Mouse (Mus musculus): ENCODE measurements at regions not wholly inside any gene's neighbourhood (a gene's known extent, or its start where the extent isn't known, plus 50 kb on each side); places are given as distances from the start of the nearest gene placed in this dataset.

- DNase-seq = peak; percentile 70
Measured at GRCm38 (mm10) chr8:24284966-24285365, 440.7 kb downstream of the Adam3 start.

- DNase-seq = no peak
Measured at GRCm38 (mm10) chr8:24283901-24284405, 441.7 kb downstream of the Adam3 start.

- no peak for DNase-seq
Measured at GRCm38 (mm10) chr8:24280296-24280695, 445.4 kb downstream of the Adam3 start.

- DNase-seq = peak; percentile 19
Measured at GRCm38 (mm10) chr8:24278391-24278790, 447.3 kb downstream of the Adam3 start.

GRCm38 (mm10) chr8:24261359-24261758 lies 464.3 kb downstream of the Adam3 start:
- no peak for DNase-seq

GRCm38 (mm10) chr8:24258622-24259021 lies 467.0 kb downstream of the Adam3 start:
- no peak for DNase-seq

- no peak for DNase-seq
Measured at GRCm38 (mm10) chr8:24242211-24242610, 483.4 kb downstream of the Adam3 start.

GRCm38 (mm10) chr8:24240211-24240983 lies 485.3 kb downstream of the Adam3 start:
- peak; percentile 12 for DNase-seq

GRCm38 (mm10) chr8:24234981-24235380 lies 490.7 kb downstream of the Adam3 start:
- DNase-seq = peak; percentile 10

GRCm38 (mm10) chr8:24228148-24228547 lies 497.5 kb downstream of the Adam3 start:
- DNase-seq = no peak

- DNase-seq = no peak
Measured at GRCm38 (mm10) chr8:24227331-24228072, 498.1 kb downstream of the Adam3 start.

GRCm38 (mm10) chr8:24220222-24220621 lies 505.4 kb downstream of the Adam3 start:
- no peak for DNase-seq

- no peak for DNase-seq
Measured at GRCm38 (mm10) chr8:24216655-24217054, 509.0 kb downstream of the Adam3 start.

- DNase-seq = no peak
Measured at GRCm38 (mm10) chr8:24215510-24216138, 510.0 kb downstream of the Adam3 start.

GRCm38 (mm10) chr8:24214315-24214714 lies 511.3 kb downstream of the Adam3 start:
- no peak for DNase-seq

GRCm38 (mm10) chr8:24212216-24213200 lies 513.1 kb downstream of the Adam3 start:
- DNase-seq = no peak

GRCm38 (mm10) chr8:24211091-24211490 lies 514.6 kb downstream of the Adam3 start:
- no peak for DNase-seq

All from kidney, postnatal 10 days (tissue).